Mouse (Mus musculus) spleen, adult 2 months (tissue): ENCODE data around the gene Crtc2.

Source experiments
- CTCF ChIP-seq: fragments of 200-500 bp; IDR thresholded peaks from 2 replicates; pipeline ENCODE4 v1.5.1; 2011; ENCODE audit warnings: mild to moderate bottlenecking, inconsistent platforms; ENCODE audit not compliant: insufficient read depth, insufficient read length, insufficient replicate concordance; ENCODE audit errors: extremely low read depth
- POLR2A ChIP-seq: fragments of 200-500 bp; IDR thresholded peaks from 2 replicates; pipeline ENCODE4 v1.6.1; 2011; ENCODE audit warnings: low read depth, low read length, inconsistent platforms

DNA sequence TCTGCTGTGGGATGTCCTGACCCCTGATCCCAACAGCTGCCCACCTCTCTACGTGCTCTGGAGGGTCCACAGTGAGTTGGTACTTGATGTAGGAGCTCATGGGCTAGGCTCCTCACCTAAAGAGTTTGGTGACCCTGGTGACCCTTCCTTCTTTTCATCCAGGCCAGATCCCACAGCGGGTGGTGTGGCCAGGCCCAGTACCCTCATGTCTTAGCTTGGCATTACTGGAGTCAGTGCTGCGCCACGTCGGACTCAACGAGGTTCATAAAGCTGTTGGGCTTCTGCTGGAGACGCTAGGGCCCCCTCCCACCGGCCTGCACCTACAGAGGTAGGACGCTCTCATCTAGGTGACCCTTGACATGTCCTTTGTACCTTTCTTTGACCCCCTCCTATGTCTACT is 25.3 kb downstream of the Crtc2 start:
- TF ChIP-seq POLR2A (no peak), CTCF (no peak)
